Mouse (Mus musculus): ENCODE data around the gene Neu1.
"Not testable (repeated sequence)": the region's sequence is repeated elsewhere in the genome, so short reads cannot be mapped to it uniquely, and the experiment has no call there.

DNA sequence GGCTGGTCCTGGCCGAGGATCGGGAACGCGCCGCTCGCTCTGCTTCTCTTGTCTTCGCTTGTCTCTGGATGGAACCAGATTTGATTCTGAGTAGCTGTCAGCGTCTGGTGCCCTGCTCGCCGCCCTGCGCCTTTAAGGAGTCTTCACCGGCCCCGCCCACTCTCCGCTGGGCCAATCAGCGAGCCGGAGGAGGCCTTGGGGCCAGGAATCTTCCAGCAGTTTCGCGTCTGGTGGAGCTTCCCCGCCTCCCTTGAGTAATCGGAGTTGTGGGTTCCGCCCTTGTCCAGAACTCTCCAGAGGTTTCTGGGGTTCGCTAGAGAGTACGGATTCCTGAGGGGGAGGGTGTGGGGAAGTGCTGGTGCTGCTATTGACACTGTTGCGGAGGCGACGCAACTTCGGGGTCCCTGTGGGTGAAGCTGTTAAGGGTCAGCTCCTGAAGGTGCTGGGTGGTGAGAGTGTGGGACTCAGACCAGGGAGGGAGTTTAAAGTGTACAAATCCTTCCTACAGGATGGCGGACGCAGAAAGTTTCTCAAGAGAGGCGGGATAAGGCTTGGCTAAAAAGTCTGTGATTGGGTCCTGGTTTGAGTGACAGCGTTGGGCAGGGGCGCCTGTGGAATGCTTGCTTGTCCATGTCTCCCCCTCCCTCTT lies 28.2 kb downstream of the Neu1 start, which contains the start of gene Hspa1b:
- peak; percentile 75; the same call in 1 of the 2 replicates for TF ChIP-seq POLR2A (IDR thresholded peaks at IDR 0.05; ENCODE audit: low read depth, low read length)
- not testable (repeated sequence) for TF ChIP-seq CTCF (IDR thresholded peaks at IDR 0.05; ENCODE audit: extremely low read depth, insufficient read length, insufficient replicate concordance, low read depth, low read length)

Data from small intestine, adult 2 months (tissue).